Mouse (Mus musculus) urinary bladder, postnatal 36 days (tissue): Measurements from ENCODE around the gene Rnase10.
"Not testable (repeated sequence)": the region's sequence is repeated elsewhere in the genome, so short reads cannot be mapped to it uniquely, and the experiment has no call there.

Experiments
- DNase-seq, 2 experiments: peaks; one replicate each; pipeline ENCODE4 v3.0.0; 2022; ENCODE audit warnings: low spot score in 2 of 2, mixed read lengths in 1 of 2

The Rnase10 gene

DNA sequence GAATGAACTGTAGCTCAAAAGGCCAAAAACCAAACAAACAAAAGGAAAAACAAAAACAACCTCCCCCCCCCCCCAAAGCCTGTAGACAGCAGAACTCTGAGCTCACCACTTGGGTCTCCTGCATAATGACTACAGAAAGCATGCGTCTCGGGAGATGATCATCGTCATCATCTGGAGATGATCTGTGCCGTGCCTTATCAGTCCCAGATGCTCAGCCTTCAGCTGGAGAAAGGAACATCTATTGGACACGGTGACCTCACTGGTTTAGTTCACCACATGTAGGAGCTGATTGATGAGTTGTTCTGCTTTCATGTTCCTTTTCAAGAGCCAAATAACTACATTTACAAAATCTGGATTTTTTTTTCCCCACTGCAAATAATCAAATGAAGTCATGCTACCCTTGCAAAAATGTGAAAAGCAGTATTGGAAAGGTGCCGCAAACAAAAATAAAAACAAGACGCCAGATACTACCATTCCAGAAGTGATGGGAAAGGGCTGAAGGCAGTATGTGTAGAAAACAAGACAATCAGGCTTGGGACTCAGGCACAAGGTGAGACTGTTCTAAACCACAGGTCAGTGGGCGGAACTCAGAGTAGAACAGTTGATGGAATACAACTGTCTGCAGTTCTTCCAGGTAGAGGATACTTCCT is at the start of gene Rnase10:
Gene Rnase10 (plus strand): TSS at position 600 of the 650 bp plus-strand sequence.
- no peak for DNase-seq

DNA sequence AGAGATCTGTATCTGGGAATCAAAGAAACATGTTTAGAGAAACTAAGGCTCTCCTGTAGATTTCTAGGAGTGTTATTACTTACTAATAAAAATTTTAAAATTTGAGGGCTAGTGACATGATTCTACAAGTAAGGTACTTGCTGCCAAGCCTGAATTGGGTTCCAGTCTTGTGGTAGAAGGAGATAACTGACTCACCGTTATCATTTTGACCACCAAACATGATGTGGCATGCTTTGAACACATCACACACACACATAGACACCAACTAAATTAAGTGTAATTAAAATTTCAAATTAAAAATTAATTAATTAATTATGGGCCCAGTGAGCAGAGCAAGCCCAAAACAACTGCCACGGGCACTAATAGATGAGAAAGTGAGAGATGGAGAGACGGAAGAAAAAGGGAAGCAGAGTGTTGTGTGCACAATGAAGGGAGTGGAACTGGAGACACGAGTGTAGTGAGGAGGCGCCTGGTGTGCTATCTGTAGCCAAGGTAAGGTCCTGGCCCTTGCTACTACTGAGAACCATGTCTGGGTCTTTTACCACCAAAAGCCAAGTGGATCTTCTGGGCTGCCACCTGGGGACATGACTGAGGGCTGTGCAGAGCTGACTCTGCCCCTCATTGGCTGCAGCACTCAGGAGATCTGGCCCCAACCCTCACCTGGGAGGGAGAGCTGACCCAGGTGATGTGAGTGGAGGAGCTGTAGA is 49.1 kb upstream of the Rnase10 start:
- not testable (repeated sequence) for DNase-seq

DNA sequence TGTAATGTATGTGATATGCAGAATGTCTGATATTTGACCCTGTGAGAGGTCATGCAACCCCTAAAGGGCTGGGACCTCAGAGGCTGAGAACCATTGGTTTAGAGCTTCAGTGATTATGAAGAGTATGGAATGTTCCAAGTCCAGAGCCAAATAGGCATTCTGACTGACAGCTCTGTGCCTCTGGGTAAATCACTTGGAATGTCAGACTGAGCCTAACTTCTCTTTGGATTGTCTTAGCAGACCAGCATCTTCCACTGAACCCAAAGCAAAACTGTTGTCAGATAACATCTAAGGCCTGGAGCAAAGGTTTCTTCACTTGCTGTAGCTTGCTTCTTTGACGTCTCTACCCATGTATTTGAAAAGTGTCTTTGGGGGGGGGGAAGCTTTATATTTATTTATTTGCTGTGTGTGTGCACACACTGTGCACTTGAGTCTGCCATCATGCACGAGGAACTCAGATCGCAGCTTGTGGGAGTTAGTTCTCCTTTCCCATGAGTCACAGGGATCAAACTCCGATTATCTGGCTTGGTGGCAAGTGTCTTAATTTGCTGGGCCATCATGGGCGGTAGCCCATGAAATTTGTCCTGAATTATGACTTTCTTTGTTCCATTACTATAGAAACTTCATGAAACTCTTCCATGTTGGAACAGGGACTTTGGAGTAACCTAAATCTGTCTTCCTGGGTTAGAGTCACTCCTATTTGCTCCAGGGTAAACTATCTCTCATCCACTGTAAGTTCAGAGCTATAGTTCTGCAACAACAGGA is 39.2 kb upstream of the Rnase10 start:
- DNase-seq: no peak

- DNase-seq: no peak
These were observed 38.5 kb upstream of the Rnase10 start for GRCm38 (mm10) chr14:50969041-50969440.

GRCm38 (mm10) chr14:50969558-50970544 is 37.7 kb upstream of the Rnase10 start:
- DNase-seq: peak in 1 of 2 experiments; percentile 41

GRCm38 (mm10) chr14:50970822-50971221 is 36.7 kb upstream of the Rnase10 start:
- no peak for DNase-seq

- not testable (repeated sequence) for DNase-seq
These were observed 34.5 kb upstream of the Rnase10 start for GRCm38 (mm10) chr14:50973054-50973453.

- DNase-seq: no peak
These were observed 33.9 kb upstream of the Rnase10 start for GRCm38 (mm10) chr14:50973700-50974099.

DNA sequence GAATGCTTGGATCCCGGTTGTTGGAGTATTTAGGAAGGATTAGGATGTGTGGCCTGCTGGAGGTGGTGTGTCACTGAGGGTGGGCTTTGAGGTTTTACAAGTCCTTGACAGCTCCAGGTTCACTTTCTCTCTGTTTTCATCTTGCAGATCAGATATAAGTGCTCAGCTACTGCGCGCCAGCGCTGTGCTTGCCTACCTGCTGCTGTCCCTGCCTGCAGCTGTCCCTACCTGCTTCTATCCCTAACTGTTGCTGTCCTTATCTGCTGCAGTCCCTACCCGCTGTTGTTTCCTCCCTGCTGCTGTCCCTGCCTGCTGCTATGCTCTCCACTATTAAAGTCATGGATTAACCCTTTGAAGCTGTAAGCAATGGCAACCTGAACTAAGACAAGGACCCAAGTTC is 32.5 kb upstream of the Rnase10 start:
- DNase-seq: no peak

DNA sequence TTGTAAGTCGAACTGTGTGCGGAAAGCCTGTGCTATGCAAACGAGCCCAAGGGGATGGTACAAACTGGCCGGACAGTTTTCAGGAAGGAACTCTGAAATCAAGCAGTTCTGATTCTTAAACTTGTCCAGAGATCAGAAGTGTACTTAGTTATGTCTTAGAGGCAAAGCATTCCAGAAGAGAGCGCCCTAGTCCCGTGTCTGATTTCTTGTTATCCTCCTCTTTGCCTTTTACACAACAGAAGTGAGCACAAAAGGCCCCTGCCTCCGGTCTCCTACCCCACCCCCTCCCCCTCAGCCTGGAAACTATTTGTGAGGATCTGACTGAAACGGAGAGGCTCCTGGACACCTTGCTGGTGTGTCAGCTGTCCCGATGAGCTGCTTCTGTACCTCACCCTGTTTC is 30.9 kb upstream of the Rnase10 start:
- DNase-seq: no peak

GRCm38 (mm10) chr14:50978451-50978850 is 29.1 kb upstream of the Rnase10 start:
- DNase-seq: not testable (repeated sequence)

DNA sequence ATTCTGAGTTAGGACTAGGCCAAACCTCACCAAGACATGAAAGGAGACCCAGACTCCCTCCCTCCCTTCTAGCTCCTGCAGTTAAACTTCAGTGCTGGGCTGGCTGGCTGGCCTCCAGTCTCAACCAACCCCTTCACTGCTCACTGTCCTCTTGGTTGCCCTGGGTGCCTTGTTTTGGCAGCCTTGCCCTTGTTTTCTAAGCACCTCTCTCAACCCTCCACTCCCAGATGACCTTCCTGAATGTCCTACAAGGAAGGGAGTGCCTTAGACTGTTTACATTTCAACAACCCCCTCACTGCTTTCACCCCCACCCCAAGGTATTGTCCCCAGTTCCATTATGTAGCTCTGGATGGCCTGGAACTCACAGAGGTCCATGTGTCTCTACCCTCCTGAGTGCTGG is 27.9 kb upstream of the Rnase10 start:
- no peak for DNase-seq

GRCm38 (mm10) chr14:50981207-50981606 is 26.3 kb upstream of the Rnase10 start:
- no peak for DNase-seq

GRCm38 (mm10) chr14:50981837-50982236 is 25.7 kb upstream of the Rnase10 start:
- DNase-seq: no peak

DNA sequence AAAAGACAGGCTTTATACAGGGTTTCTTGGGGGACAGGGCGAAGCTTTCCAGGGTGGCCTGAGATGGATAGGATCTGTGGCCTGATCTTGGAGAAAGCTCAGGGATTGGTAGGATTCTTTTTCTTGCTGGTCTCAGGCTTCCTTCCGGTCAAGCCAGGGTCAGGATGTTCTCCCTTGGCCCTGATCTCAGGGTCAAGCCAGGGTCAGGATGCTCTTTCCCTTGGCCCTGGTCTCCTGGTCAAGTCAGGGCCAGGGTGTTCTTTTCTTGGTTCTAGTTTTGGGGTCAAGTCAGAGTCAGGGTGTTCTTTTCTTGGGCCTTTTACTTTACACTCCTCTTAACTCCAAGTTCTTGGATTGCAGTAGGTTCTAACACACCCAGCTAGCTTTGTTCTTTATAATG is 19.9 kb upstream of the Rnase10 start:
- no peak for DNase-seq

DNA sequence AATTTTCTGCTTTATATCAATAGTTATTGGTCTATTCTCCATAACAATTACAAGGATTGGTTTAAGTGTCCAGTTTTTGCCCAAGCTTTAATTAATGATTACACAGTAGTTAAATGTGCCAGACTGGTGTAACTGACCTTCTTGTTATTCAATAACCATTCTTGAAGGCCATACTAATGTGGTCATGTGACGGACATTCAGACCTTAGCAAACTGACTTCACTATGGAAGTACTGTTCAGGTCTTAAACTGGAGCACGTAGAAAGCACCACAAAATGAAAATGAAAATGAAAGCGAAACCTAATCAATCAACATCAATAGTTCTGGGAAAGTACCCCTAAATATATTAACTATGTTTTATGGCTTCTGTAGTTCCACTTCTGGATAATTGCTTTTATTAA is 16.5 kb upstream of the Rnase10 start:
- no peak for DNase-seq

- no peak for DNase-seq
These were observed 10.5 kb upstream of the Rnase10 start for GRCm38 (mm10) chr14:50997088-50997487.

DNA sequence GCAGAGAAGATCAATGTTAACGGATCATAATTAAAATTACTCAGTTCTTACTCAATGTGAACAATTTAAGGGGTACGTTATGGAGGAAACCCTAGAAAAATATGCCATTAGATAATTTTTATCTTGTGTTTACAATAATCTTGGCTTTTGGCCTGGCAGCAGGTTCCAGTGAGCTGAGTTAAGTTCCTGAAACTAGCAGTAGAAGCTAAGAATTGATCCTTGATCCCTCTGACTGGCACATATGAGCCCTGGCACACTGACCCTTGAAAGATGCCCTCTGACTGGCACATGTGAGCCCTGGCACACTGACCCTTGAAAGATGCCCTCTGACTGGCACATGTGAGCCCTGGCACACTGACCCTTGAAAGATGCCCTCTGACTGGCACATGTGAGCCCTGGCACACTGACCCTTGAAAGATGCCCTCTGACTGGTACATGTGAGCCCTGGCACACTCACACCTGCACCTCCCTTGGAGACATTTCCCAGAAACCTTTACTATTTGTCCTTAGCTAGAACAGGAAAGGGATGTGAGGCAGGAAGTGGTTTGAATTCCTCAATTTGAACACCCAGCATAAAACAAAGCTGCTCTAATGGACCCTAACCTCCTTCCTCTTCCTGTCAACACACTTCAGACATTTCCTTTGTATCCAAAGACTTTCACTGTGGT is 9.4 kb upstream of the Rnase10 start:
- DNase-seq: no peak

DNA sequence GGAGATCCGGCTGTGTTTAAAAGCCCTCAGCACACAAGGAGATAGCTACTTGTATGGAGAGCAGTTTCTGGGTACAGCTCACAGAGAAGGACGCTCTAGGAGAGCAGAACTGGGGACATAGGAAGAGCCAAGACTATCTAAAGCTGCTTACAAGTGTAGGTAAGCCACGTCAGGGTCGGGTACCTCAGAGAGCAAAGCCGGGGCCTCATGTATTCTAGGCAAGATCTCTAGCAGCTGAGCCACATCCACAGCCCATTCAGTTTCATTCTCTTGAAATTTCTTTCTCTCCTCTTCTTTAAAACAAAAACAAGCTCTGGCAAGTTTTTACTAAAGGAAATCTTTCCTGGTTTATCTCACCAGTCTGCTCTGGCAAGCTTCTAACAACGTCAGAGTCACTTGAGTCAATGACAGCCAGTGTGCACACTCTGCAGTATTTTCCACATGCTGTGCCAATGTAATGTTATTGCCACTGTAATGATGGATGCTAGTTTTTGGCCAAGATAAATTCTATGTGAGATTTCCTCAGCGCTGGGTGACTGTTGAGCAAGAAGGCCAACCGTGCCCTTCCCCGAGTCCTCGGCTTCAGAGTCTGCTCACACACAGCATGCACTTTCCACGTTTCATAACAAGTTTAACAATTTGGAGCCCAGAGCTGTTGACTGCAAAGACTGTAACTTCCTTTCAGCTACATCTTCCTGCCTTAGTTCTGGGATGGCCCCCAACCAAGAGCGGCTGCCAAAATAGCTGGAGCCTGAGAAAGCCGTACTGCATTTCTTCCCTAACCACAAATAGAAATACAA is 563 bp downstream of the Rnase10 start:
- DNase-seq: peak; percentile 25 to 75

GRCm38 (mm10) chr14:51008781-51009180 is 1.2 kb downstream of the Rnase10 start:
- no peak for DNase-seq
